Mouse (Mus musculus) embryonic facial prominence, embryonic 14.5 days (tissue): ENCODE measurements around the gene Nmd3. TPM values are rescaled to one million over a fixed set of nuclear protein-coding genes. Genes with fewer than 3 reads are reported as not detected.

Experiments
- ATAC-seq: fragments of 200-750 bp; cut with Nextera tagmentation; 2 replicates; pipeline ENCODE4 v1.8.0; 2017; ENCODE audit warnings: low read depth, moderate number of reproducible peaks, moderate TSS enrichment
- DNase-seq: peaks from one replicate; pipeline ENCODE4 v3.0.0-alpha.2; 2015; ENCODE audit warnings: low spot score
- H3K27ac ChIP-seq: fragments of 300-500 bp; sonication (generic); replicated peaks from 2 replicates; pipeline ENCODE4 v1.5.1; 2014; ENCODE audit warnings: low read depth, mild to moderate bottlenecking, low read length, moderate library complexity
- H3K27me3 ChIP-seq: fragments of 300-500 bp; sonication (generic); replicated peaks from 2 replicates; pipeline ENCODE4 v1.6.1; 2014; ENCODE audit warnings: low read length; ENCODE audit not compliant: control insufficient read depth, insufficient read depth
- H3K36me3 ChIP-seq: fragments of 300-500 bp; sonication (generic); 2 replicates; pipeline ENCODE4 v1.6.1; 2014; ENCODE audit warnings: low read length, mixed read lengths; ENCODE audit not compliant: control insufficient read depth, insufficient read depth
- H3K4me1 ChIP-seq: fragments of 300-500 bp; sonication (generic); 2 replicates; pipeline ENCODE4 v1.6.1; 2014; ENCODE audit warnings: antibody characterized with exemption, low read length; ENCODE audit not compliant: control insufficient read depth, insufficient read depth
- H3K4me2 ChIP-seq: fragments of 300-500 bp; sonication (generic); 2 replicates; pipeline ENCODE4 v1.6.1; 2014; ENCODE audit warnings: low read depth, mild to moderate bottlenecking, low read length, moderate library complexity, mixed read lengths
- H3K4me3 ChIP-seq: fragments of 300-500 bp; sonication (generic); 2 replicates; pipeline ENCODE4 v1.5.1; 2014; ENCODE audit warnings: low read depth, mild to moderate bottlenecking, low read length
- H3K9ac ChIP-seq: fragments of 300-500 bp; sonication (generic); 2 replicates; pipeline ENCODE4 v1.6.1; 2014; ENCODE audit warnings: low read depth, mild to moderate bottlenecking, low read length, moderate library complexity, mixed read lengths
- H3K9me3 ChIP-seq: fragments of 300-500 bp; sonication (generic); 2 replicates; pipeline ENCODE4 v1.6.1; 2016; ENCODE audit warnings: low read length; ENCODE audit not compliant: control insufficient read depth
- WGBS: fragments of 180-500 bp; shearing (Covaris S2); extraction: QIAGEN DNeasy Blood & Tissue Kit; methylation state at CpG from one replicate; pipeline ENCODE4 v1.1.7; 2014; 5-methylcytosine and 5-hydroxymethylcytosine counted together
- polyA plus RNA-seq: library from polyadenylated mRNA; unstranded; fragments of >200 nt; fragmentation: Nextera tagmentation; extraction: Ambion mirVana; gene quantifications from 2 replicates; pipeline ENCODE4 v1.2.1, GENCODE M21; 2014

Gene Nmd3
- polyA plus RNA-seq, 1 experiment from 2014 or later: 123 TPM

DNA sequence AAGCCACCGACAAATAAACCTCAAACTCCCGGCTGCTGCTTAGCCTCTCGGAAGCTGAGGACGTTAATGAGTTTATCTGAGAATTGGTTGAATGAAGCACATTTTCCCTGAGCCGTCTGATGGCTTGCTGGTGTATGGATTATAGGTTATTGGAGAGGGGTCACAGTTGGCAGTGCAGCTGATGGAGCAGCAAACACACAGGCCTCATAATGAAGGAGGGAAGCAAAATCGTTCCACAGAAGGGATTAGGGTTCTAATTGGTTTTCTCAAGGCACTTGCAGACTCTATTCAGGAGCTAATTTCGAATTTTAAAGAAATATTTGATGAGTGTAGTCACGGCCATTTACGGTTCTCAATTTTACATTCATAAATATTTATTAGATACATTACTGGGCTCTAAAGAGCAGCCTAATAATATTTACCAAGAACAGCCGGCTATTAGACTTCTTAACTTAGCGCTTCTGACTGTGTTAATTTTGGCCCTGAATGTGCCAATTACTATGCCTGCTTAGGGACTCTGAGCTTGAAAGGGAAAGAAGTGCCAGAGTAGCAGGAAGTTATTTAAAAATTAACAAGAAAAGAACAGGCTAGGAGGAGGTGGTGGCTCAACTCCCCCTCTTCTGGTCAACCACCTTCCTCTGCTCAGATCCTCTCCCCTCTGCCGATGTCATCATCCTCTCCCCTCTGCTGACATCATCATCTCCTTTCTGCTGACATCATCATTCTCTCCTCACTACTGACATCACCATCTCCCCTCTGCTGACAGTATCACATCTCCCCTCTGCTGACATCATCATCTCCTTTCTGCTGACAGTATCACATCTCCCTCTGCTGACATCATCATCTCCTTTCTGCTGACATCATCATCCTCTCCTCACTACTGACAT lies 12.5 kb upstream of the Nmd3 start:
- Histone ChIP-seq H3K9me3 (no peaks in the 10 kb centered on the region), H3K27me3 (no peaks in the 10 kb centered on the region), H3K4me2 (no peak overlapping the region), H3K4me3 (no peak overlapping the region), H3K4me1 (no peaks in the 10 kb centered on the region), H3K27ac (no peak overlapping the region), H3K36me3 (no peaks in the 10 kb centered on the region), H3K9ac (no peak overlapping the region)
- DNase-seq (peak; percentile 3), ATAC-seq (no peak)
- 64% methylated on average over 12 of the region's 12 CpGs for WGBS

DNA sequence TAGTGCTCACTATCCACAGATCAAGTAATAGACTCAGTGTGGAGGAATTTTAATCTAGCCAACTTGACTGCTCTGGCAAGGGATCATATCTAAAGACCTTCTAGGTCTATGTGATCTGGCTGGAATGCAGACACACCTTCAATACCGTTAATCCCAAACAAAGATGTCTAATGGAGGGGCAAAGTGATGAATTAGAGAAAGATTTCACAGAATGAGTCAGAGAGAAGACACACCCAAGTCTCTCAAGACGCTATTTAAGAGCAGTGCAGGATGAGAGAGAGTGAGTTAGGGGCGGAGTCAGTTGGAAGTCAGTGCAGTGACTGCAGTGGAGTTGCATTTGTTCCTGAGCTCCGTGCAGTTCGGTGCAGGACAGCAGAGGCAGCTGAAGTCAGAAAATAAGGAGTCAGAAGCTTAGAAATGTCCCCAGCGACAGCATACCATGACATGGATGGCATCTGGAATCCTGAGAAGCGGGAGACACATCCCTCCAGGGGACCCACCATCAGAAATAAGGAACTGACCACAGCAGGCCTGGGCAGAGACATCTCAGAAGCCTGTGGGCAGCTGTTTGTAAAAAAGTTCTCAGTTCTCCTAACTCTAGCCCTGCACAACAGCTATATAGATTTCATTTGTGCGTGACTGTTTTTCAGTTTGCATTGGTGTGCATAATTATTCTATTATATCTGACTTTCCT lies 9.7 kb upstream of the Nmd3 start:
- H3K9me3 ChIP-seq: no peaks in the 10 kb centered on the region
- H3K36me3 ChIP-seq: no peaks in the 10 kb centered on the region
- no peak overlapping the region for H3K27ac ChIP-seq
- no peaks in the 10 kb centered on the region for H3K4me1 ChIP-seq
- no peaks in the 10 kb centered on the region for H3K27me3 ChIP-seq
- ATAC-seq: no peak
- DNase-seq: peak; percentile 37
- WGBS: 44% methylated on average over 8 of the region's 8 CpGs
- H3K4me2 ChIP-seq: no peak overlapping the region
- no peak overlapping the region for H3K4me3 ChIP-seq
- no peak overlapping the region for H3K9ac ChIP-seq

DNA sequence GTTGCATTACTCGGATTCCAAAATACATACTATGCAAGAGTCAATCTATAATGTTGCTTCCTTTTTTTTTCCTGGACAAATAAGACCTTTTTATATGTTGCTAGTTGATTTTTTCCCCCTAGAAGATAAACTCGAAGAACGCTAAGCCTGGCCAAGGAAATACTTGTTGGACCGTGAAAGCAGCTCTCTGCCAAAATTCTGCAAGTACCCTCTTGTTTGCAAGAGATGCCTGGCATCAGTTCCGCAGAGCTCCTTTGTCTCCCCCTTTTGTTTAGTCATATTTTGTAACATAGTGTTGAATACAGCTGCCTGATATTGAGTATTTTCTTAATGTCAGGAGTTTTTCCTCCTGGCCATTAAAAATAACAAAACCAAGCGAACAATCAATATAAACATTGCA lies 4.3 kb upstream of the Nmd3 start:
- no peak overlapping the region for H3K4me2 ChIP-seq
- no peaks in the 10 kb centered on the region for H3K27me3 ChIP-seq
- no peaks in the 10 kb centered on the region for H3K9me3 ChIP-seq
- WGBS: 68% methylated on average over 6 of the region's 6 CpGs
- no peak overlapping the region for H3K9ac ChIP-seq
- no peaks in the 10 kb centered on the region for H3K4me1 ChIP-seq
- no peak for ATAC-seq
- no peak overlapping the region for H3K4me3 ChIP-seq
- peak; percentile 57 for DNase-seq
- no peak overlapping the region for H3K27ac ChIP-seq
- H3K36me3 ChIP-seq: no peaks in the 10 kb centered on the region

DNA sequence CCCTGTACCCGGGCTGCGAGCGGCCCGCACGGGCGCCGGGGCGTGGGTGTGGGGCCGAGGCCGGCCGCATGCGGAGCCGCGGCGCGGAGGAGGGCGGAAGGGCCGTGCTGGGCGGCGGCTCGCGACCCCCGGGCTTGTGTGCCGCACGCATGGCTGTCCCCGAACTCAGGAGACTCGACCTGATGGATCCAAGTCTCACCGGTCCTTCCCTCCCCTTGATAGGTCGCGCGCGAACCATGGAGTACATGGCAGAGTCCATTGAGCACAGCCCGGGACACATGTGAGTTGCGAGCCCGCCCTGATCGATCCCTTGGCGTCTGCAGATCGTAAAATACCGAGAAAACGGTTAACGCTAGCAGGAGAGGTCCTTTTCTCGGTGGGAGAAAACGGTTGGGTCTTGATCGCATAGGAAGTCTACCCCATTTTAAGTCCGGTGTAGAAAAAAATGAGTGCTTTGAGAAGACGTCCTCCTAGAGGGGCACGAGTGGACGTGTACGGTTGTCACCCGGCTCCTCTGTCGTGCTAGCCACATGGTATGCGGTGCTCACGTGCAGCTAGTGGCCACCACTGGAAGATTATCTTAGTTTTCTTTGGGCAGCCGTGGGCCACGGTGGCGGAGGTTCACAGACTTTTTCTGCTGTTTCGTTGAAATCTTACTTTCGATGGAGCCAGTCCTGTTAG lies 542 bp downstream of the Nmd3 start:
- H3K36me3 ChIP-seq: 0 out of 2 replicates have a peak, but pooled peaks cover 16% of the 10 kb centered on the region
- peak overlapping the region; percentile 91 for H3K27ac ChIP-seq
- H3K4me1 ChIP-seq: peaks cover 14% of the 10 kb centered on the region
- DNase-seq: peak; percentile 53
- H3K4me2 ChIP-seq: peak overlapping the region; percentile 90
- peak overlapping the region; percentile 95 for H3K9ac ChIP-seq
- under 1% methylated on average over 35 of the region's 58 CpGs for WGBS
- peak overlapping the region; percentile 86 for H3K4me3 ChIP-seq
- peak; percentile 81 for ATAC-seq
- H3K27me3 ChIP-seq: no peaks in the 10 kb centered on the region
- H3K9me3 ChIP-seq: no peaks in the 10 kb centered on the region

DNA sequence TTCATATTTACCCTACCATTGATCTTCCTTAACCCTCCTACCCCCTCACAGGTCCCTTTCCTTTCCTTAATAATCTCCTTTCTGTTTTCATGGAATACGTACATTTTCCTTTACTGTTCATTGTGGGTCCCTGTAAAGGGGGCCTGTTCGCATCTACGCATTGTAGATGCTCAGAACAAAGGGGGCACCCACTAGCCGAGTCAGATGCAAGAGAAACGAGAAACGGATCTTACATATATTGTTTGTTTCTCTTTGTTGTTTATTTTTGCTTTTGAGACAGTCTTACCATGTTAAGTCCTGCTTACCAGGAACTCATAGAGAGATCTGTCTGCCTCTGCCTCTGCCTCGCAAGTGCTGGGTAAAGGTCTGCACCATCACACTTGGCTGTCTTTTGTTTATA lies 1.4 kb downstream of the Nmd3 start:
- H3K4me3 ChIP-seq: peak overlapping the region; percentile 86
- WGBS: 32% methylated on average over 7 of the region's 7 CpGs
- H3K27ac ChIP-seq: no peak overlapping the region
- no peaks in the 10 kb centered on the region for H3K27me3 ChIP-seq
- H3K4me2 ChIP-seq: peak overlapping the region; percentile 90
- H3K9ac ChIP-seq: peak overlapping the region; percentile 95
- no peak for ATAC-seq
- H3K4me1 ChIP-seq: peaks cover 14% of the 10 kb centered on the region
- H3K36me3 ChIP-seq: peaks cover 21% of the 10 kb centered on the region; the same call in 1 of the 2 replicates
- H3K9me3 ChIP-seq: no peaks in the 10 kb centered on the region
- no peak for DNase-seq

DNA sequence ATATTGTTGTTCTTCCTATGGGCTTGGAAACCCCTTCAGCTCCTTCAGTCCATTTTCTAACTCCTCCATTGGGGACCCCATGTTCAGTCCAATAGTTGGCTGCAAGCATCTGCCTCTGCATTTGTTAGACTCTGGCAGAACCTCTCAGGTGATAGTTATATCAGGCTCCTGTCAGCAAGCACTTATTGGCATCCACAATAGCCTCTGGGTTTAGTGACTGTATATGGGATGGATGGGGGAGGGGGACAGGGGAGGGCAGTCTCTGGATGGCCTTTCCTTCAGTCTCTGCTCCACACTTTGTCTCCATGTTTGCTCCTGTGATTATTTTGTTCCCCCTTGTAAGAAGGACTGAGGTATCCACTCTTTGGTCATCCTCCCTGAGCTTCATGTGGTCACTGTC lies 9.1 kb downstream of the Nmd3 start:
- Histone ChIP-seq H3K9me3 (no peaks in the 10 kb centered on the region), H3K27ac (no peak overlapping the region), H3K27me3 (no peaks in the 10 kb centered on the region), H3K4me1 (no peaks in the 10 kb centered on the region), H3K4me2 (no peak overlapping the region), H3K9ac (no peak overlapping the region), H3K4me3 (no peak overlapping the region), H3K36me3 (peaks cover 69% of the 10 kb centered on the region)
- DNase-seq: no peak
- no peak for ATAC-seq

DNA sequence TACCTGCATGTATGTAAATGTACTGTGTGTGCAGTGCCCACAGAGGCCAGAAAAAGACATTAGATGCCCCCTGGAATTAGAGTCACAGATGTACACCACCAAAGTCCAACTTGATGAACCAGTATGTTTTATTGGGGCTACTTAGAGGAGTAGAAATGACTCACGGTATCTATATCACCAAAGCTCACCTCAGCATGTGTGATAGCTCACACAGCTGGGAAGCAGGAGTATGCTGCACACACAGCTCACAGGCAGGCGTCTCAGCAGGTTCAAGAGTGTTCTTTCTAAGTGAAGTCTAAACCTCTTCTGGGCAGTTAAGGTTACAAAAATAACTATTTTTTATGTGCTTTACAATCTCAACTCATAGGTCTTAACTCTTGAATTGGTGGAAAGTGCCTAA lies 12.2 kb downstream of the Nmd3 start:
- WGBS: 87% methylated on average over 2 of the region's 2 CpGs
- H3K27ac ChIP-seq: no peak overlapping the region
- no peaks in the 10 kb centered on the region for H3K4me1 ChIP-seq
- no peaks in the 10 kb centered on the region for H3K27me3 ChIP-seq
- no peak overlapping the region for H3K9ac ChIP-seq
- no peaks in the 10 kb centered on the region for H3K9me3 ChIP-seq
- ATAC-seq (no peak), DNase-seq (no peak)
- no peak overlapping the region for H3K4me2 ChIP-seq
- no peak overlapping the region for H3K4me3 ChIP-seq
- peaks cover 70% of the 10 kb centered on the region for H3K36me3 ChIP-seq

DNA sequence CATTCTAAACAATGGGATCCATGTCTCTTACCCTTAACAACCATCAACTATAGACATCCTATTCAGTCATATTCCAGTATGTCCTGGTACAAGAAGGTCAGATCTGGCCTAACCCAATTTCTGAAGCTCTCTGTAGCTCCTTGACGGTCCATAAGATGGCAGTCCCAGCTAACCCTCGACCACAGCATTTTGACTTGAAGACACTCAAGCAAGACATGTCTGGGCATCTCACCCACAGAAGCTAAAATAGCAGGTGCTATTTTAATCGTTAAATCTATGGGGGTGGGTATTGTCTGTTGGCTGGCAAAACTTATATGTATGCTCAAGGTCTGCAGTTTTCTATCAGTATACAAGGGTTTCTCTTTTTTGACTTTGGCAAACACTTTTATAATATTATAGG lies 33.4 kb downstream of the Nmd3 start:
- WGBS: 79% methylated on average over 3 of the region's 3 CpGs
- Histone ChIP-seq H3K27ac (no peak overlapping the region), H3K9ac (no peak overlapping the region), H3K4me1 (no peaks in the 10 kb centered on the region), H3K36me3 (peaks cover 48% of the 10 kb centered on the region), H3K4me2 (no peak overlapping the region), H3K27me3 (no peaks in the 10 kb centered on the region), H3K9me3 (no peaks in the 10 kb centered on the region), H3K4me3 (no peak overlapping the region)
- ATAC-seq (no peak), DNase-seq (no peak)
